Mouse (Mus musculus) left cerebral cortex, adult 9 months (tissue): ENCODE measurements around the gene A630095N17Rik.
"Not testable (repeated sequence)": the region's sequence is repeated elsewhere in the genome, so short reads cannot be mapped to it uniquely, and the experiment has no call there.

Experiments used
- DNase-seq, 2 experiments: peaks; one replicate each; pipeline ENCODE4 v3.0.0; 2022; ENCODE audit warnings: low spot score in 2 of 2

A630095N17Rik gene

DNA sequence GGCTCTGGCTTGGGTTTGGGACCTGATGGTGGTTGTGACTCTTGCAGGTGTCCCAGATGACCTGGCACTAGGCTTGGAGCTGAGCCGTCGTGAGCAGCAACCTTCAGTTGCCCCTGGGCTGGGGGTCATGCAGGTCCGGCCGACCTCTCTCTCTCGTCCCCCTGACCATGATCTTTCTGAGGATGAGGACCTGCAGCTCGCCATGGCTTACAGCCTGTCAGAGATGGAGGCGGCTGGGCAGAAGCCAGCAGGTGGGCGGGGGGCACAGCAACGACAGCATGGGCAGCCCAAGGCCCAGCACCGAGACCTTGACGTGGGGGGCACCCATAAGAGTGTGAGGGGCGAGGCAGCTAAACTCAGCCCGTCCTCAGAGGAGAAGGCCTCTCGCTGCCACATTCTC is 11.5 kb upstream of the A630095N17Rik start:
- no peak for DNase-seq

DNA sequence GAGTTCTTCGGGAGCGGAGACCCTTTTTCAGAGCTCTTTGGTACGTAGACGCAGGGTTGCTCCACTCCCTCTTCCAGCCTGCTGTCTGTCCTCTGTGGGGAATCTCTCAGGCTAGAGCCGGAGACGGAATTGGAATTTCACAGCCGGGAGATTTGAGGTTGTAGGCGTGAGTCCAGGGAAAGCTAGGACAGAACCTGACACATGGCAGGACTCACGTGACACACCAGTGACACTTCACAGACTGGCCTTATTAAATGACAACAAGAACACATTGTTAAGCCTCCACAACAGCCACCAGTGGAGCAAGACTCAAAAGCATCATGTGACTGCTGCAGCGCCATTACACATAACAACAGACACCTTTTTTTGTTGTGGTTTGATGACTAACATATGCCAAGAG is 7.7 kb upstream of the A630095N17Rik start:
- DNase-seq: peak in 1 of 2 experiments; percentile 67

DNA sequence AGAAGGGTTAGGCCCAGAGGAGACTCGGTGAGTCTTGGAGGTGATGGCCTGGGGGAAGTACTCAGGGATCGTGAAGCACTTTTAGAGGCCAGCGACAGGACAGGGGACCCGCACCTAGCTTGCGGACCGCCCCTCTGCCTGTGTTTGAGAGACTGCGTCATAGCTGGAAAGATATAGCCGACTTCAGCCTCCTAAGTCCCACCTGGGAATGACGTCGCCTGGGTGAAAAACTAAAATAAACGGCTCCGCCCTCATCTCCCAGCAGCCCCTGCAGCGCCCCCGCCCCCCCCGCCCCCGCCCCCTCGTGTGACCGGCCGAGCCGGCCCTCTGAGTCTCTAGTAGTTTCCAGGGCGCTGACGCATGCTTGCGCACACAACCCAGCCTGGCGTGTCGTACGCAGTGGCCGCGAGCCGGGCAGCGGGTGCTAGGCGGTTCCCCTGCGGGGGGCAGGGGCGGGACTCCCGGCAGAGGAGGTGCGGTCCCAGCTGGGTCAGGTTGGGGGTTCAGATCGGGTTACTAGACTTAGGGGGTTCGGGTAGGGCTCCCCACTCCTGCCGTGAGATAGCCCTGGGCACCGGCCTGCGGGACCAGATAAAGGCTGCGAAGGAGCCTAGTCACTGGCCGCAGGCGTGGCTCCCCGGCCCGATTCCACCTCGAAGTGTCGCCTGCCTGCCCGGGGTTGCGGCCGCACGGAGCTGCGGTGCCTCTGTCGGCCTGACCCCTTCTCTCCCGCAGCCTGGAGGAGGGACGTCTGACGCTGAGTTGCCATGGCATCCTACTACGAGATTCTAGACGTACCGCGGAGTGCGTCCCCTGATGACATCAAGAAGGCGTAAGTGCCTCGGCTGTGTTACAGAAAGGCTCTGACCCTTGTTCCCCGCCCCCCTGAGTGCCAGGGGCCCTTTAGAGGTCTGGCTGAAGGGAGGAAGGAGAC is 4.5 kb upstream of the A630095N17Rik start, which contains the start of gene Dnajb2:
TSS of gene Dnajb2 (plus strand) at position 290 of the 934 bp plus-strand sequence.
- peak in 1 of 2 experiments; percentile 86 for DNase-seq

DNA sequence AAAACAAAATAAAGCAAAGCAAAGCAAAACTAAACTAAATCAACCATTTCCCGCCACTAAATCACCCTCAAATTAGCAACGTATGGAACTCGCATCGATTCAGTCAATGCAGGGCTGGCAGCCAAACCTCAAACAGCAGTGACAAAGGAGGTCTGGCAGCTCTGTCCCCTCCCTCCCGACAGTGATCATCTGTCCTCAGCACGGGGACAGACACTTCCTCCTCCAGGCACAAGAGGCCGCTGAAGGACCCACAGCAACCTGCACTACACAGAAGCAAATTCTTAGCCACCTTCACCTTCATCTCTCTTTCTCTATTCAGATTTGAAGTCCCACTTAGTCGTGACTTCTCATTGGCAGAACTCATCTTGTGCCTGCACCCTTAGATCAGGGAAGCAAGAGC is 2.7 kb upstream of the A630095N17Rik start:
- DNase-seq: peak in 1 of 2 experiments; percentile 84

DNA sequence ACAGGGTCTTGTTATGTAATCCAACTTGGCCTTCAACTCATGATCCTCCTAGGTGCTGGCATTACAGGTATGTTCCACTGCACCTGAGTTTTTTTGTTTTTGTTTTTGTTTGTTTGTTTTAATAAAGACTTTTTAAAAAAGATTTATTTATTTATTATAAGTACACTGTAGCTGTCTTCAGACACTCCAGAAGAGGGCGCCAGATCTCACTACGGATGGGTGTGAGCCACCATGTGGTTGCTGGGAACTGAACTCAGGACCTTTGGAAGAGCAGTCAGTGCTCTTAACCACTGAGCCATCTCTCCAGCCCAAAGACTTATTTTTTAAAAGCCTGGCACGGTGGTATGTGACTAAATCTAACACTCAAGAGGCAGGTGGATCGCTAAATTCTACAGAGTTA is 587 bp upstream of the A630095N17Rik start:
- DNase-seq: not testable (repeated sequence)

DNA sequence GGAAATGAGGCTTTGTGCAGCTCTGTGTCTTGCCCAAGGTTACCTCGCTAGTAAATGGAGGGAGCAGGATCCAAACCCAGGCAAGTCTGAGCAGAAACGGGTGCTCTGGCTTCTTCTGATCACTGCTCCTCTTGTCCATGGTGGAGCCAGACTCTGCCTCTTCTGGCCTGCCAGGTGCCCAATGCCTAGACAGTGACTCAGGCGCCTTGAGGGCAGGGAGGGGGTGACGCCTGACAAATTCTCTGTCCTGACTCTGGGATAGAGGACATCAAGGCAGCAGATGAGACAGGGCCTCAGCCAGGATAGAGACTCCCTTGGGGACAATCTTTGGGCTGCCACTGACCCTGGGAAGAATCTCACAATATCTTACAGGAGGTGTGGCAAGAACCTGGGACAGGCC is 678 bp downstream of the A630095N17Rik start:
- no peak for DNase-seq

DNA sequence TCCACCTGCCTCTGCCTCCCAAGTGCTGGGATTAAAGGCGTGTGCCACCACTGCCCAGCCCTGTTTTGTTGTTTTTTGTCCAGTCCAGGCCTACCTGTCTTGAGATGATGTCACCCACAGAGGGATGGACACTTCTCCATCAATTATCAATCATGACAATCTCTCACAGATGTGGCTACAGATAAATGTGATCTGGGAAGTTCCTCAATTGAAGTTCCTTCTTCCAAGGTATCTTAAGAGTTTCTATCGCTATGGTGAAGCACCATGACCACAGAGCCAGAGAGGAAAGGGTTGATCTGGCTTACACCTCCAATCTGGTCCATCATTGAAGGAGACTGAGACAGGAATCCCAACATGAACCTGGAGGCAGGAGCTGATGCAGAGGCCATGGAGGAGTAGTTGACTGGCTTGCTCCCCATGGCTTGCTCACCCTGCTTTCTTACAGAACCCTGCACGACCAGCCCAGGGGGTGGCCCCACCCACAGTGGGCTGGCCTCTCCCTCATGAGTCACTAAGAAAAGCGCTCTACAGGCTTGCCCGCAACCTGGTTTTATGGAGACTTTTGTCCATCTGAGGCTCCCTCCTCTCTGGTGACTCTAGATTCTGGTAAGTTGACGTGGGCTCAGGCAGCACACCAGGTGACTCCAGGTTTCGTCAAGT is 1.4 kb downstream of the A630095N17Rik start:
- no peak for DNase-seq

DNA sequence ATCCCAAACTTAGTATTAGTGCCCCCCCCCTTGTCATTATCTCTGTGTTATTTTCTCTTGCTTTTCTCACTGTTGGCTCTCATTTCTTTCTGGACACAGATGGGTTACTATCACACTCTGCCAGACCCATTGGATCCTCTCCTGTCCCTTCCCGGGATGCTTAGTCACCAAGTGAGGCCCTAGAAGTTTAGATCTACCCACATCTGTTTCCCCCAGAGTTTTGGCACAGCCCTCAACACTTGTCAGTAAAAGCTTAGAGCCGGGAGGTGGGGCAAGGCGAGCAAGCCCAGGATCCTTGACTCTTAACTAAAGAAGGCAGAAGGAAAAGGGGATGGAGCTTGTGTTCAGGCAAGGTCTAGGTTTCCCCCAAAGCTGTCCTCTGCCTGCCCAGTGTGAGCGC is 2.7 kb downstream of the A630095N17Rik start:
- DNase-seq: no peak

DNA sequence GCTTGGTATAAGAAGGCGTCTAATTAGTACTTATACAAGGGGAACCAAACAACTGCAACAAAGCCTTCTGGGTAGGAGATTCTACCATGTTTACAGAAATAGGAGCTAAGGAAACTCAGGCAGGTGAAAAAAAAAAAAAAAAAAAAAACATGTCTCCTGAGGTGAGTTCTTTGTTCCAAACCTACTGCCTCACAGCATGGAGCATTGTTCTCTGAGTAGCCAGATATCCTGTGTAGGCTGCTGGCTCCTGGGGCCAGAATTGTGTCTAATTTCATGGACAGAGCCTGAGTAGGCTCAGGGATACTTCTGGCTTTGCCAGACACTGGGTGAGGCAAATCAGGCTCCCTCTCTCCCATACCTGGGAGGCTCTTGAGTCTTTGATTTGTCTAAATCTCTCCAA is 4.2 kb downstream of the A630095N17Rik start:
- DNase-seq: no peak

DNA sequence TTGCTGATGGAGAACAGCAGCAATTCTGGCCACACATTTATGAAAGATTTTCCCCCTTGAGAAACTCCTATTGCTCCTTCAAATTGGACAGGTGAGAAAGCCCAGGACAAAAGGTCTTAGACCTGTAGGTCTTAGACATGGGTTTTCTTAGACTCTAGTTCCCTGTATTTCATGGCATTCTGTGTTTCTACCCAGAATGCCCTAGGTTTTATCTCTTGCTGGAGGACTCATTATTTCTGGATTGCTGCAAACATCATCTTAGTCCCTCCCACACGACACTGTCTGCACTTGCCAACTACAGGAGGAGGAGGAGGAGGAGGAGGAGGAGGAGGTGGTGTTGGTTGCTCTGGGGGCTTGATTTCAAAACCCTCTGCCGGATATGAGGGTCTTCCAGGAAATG is 5.8 kb downstream of the A630095N17Rik start:
- no peak for DNase-seq

DNA sequence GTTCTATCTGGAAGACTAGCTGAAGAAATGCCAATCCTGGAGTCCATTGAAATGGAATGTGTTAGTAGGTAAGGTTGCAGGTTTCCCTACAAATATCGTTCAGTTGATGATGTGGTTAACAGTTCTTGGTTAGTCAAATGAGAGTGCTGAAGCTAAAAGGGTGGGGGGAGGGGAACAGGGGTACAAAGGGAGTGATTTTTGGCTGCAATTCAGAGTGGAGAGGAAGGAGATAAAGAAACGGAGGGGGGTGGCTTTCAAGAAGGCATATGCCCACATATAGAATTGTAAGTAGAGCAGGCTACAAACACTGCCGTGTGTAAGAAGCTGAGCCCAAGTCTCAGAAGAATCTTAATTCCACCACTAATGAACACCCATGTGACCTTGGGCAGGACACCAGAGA is 6.4 kb downstream of the A630095N17Rik start:
- DNase-seq: no peak

DNA sequence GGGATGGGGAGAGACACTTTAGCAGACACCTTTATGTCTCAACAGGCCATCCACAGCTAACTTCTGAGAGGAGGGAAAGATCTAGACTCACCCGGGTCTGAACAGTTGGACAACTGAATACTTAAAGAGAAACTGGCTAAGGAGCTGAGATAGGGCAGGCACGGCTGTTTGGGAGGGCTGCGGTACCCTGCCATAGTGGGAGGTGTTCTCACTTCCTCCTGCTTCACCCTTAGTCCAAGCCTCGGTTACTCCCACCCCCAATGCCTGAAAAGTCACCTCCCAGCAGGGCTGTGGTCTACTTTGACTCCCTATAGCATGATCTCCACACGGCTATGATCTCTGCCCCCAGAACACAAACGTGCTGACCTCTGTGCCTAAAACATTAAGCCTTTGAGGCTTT is 8.4 kb downstream of the A630095N17Rik start:
- DNase-seq: no peak

DNA sequence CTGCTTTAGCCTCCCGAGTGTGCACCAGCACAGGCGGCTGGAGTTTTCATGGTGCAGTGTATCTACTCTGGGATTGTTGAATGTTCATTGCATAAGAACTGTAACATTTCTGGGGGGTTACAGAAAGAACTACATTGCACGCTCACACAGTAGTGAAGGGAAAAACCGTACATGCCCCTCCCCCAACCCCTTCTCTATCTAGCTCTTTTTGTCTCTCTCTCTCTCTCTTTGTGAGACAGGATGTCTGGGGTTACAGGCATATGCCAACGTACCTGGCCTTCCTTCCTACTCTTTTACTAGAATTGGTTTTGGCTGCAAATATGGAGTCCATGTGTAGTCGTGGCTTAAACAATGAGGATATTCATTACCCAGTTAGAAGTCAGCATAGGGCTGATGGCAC is 9.0 kb downstream of the A630095N17Rik start:
- DNase-seq: no peak

DNA sequence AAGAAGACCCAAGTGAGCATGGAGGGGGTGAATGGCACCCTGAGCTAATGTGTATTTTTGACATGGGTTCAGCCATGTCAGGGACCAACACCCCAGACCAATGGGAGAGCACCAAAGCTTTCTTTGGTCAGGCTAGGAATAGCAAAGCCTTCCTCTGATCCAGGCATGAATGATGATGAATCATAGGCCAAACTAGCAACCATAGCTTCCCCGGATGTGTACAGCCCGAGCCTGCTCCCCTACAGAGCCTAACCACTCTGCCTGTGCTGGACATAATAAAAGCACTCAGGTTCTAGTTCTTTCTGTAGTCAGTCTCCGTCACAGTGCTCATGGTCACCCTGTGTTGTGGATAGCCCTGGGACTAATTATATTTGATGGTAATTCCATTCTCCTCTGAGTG is 10.4 kb downstream of the A630095N17Rik start:
- no peak for DNase-seq

DNA sequence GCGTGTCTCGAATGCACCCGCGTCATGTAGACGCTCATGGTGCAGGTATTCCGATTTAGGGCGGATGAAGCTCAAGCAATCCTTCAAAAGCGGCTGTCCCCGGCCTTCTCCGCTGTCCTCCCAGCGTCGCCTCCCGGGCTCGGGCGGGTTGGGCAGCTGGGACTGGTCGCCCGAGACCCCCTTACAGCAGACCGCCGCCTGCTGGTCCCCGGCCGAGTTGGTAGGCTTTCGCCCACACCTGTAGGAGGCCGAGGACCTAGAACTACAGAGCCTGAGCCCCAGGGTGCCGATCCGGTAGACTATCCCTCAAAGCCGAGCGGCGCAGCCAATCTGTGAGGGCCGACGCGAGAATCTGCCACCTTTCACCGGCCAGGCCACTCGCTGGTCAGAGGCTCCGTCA is 12.4 kb downstream of the A630095N17Rik start, which contains the start of gene Tuba4a:
TSS of gene Tuba4a (minus strand) at position 335 of the 400 bp plus-strand sequence.
- no peak for DNase-seq

DNA sequence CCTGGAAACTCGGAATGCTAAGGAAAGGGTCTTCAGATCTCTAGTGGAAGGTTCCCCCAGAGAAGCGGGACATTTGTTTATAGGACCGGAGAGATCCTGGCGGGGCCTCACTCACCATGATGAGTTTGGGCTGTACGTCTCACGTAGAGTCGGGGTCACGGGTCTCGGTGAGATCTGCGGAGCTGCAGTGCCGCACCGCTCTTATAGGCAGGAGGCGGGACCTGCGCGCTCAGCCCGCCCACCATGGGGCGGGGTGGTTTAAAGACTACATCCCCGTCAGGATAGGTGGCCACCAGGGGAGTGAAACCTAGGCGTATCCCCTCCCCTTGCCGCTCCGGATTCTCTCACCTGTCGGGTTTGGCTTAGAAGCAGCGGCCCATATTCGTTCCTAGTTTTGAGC is 12.8 kb downstream of the A630095N17Rik start:
- DNase-seq: peak; percentile 82 to 94

DNA sequence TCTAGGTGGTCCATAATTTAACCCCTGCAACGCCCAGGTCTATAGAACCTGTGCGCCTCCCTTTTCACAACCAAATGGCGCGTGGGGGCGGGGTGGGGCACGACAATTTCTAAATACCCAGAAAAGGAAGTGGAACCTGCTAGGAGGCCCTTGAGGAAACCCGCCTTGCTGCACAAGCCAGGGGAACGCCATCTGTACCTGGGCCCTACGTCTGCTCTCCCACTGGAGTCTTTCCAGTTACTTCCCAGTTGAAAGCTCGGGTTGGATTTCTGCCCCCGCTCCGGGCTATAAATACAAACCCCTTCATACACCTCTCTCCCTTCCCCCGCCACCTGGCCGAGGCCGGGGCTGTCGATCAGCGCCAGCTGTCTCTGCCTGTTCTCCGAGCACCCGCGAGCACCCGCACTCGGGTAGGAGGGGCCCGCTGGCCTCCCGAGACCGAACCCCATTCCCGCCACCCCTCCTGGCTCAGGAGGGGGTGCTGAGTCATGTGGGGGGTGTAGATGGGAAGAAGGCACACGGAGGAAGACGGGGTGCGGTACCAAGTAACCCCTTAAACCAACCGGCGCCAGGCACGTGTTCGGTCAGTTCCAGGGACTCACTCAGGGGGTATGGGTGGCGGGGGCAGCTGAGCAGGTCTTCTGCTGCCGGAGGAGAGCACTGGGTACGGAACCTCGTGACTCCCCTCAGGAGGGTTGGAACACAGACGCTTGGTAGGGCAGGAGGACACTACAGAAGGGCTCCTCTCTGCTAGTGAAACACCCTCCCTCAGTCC is 13.5 kb downstream of the A630095N17Rik start:
- DNase-seq: peak; percentile 40 to 85

DNA sequence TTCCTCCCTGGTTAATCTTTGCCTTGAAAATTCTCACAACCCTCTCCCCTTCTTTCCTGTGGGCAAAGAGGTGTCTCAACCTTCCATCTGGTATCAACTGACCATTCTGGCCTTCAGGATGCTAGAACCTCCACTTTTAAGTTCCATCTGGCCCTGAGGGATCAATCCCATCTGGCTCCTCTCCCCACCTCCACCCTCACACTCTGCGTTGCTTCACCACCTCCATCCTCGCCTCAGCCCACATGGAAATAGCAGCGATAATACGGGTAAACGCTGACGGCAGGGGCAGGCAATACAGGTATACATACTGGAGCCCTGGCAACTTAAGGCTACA is 14.0 kb downstream of the A630095N17Rik start:
- DNase-seq: no peak

DNA sequence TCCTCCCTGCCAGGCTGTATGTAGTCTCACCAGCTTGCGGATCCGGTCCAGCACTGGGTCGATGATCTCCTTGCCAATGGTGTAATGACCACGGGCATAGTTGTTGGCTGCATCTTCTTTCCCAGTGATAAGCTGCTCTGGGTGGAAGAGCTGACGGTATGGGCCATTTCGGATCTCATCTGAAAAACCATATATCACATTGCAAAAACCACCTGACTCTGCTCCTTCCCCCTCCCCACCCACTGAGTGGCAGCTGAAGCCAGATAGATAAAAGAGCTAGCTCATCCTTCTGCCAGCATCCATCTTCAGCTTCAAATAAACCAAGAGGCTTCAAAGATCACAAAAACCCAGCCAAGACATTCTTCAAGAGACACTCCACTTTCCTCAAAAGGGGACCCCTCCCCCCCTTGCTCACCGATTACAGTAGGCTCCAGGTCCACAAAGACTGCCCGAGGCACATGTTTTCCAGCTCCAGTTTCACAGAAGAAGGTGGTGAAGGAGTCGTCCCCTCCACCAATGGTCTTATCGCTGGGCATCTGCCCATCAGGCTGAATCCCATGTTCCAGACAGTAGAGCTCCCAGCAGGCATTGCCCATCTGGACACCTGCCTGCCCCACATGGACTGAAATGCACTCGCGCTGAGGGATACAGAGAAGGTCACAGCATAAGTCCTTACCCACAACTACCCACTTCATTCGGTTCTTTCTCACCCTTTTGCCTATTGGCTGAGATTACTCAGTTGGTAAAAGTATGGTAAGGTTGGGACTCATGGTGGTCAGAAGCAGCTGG is 14.9 kb downstream of the A630095N17Rik start:
- no peak for DNase-seq

DNA sequence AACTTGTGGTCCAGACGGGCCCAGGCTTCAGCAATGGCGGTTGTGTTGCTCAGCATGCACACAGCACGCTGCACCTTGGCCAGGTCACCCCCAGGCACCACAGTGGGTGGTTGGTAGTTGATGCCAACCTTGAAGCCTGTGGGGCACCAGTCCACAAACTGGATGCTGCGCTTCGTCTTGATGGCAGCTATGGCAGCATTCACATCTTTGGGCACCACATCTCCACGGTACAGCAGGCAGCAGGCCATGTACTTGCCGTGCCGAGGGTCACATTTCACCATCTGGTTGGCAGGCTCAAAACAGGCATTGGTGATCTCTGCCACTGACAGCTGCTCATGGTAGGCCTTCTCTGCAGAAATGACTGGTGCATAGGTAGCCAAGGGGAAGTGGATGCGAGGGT is 16.1 kb downstream of the A630095N17Rik start:
- DNase-seq: no peak

DNA sequence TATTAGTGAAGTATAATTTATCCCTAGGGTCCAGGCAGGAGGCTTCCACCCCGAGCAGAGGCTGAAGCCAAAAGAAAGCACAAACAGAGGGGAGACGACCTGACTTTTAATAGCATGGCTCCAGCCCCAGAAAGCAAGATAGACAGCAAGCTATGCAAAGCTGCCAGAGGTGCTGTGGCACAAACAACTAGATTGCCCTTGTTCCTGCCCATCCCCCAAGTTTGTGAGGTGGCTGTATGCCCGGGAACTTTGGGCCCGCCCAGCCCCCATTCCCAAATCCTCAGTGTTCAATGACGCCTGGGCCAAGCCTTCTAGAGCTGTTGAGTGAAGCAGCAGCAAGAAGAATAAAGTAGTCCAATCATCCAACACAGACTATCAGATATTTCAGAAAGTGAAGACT is 17.0 kb downstream of the A630095N17Rik start:
- peak in 1 of 2 experiments; percentile 54 for DNase-seq
